Mouse (Mus musculus) kidney, embryonic 16.5 days (tissue): Measurements from ENCODE around the gene Midn. TPM values are rescaled to one million over a fixed set of nuclear protein-coding genes. Genes with fewer than 3 reads are reported as not detected.

Experiments
- ATAC-seq: fragments of 200-750 bp; cut with Nextera tagmentation; 2 replicates; pipeline ENCODE4 v1.8.0; 2017; ENCODE audit warnings: moderate TSS enrichment; ENCODE audit not compliant: low FRiP score, low TSS enrichment
- H3K27ac ChIP-seq: fragments of 300-500 bp; sonication (generic); 2 replicates; pipeline ENCODE4 v1.5.1; 2014; ENCODE audit warnings: low read length
- H3K27me3 ChIP-seq: fragments of 300-500 bp; sonication (generic); 2 replicates; pipeline ENCODE4 v1.6.1; 2014; ENCODE audit warnings: low read length, control low read depth, mixed read lengths; ENCODE audit not compliant: insufficient read depth
- H3K36me3 ChIP-seq: fragments of 300-500 bp; sonication (generic); 2 replicates; pipeline ENCODE4 v1.6.1; 2014; ENCODE audit warnings: low read length, control low read depth, mixed read lengths; ENCODE audit not compliant: insufficient read depth
- H3K4me1 ChIP-seq: fragments of 300-500 bp; sonication (generic); 2 replicates; pipeline ENCODE4 v1.6.1; 2014; ENCODE audit warnings: low read length, control low read depth, mixed read lengths; ENCODE audit not compliant: insufficient read depth
- H3K4me2 ChIP-seq: fragments of 300-500 bp; sonication (generic); replicated peaks from 2 replicates; pipeline ENCODE4 v1.6.1; 2014; ENCODE audit warnings: low read depth, low read length
- H3K4me3 ChIP-seq: fragments of 300-500 bp; sonication (generic); 2 replicates; pipeline ENCODE4 v1.5.1; 2014; ENCODE audit warnings: mild to moderate bottlenecking, low read length
- H3K9ac ChIP-seq: fragments of 300-500 bp; sonication (generic); replicated peaks from 2 replicates; pipeline ENCODE4 v1.6.1; 2014; ENCODE audit warnings: low read length
- H3K9me3 ChIP-seq: fragments of 300-500 bp; sonication (generic); 2 replicates; pipeline ENCODE4 v1.6.1; 2016; ENCODE audit warnings: low read length, control low read depth
- WGBS: fragments of 180-500 bp; shearing (Covaris S2); extraction: QIAGEN DNeasy Blood & Tissue Kit; methylation state at CpG from one replicate; pipeline ENCODE4 v1.1.7; 2014; 5-methylcytosine and 5-hydroxymethylcytosine counted together
- polyA plus RNA-seq: library from polyadenylated mRNA; unstranded; fragments of >200 nt; fragmentation: Nextera tagmentation; extraction: Ambion mirVana; gene quantifications from 2 replicates; pipeline ENCODE4 v1.2.1, GENCODE M21; 2015

The Midn gene
- polyA plus RNA-seq, 1 experiment from 2014 or later: 15.9 TPM

GRCm38 (mm10) chr10:80135641-80136040, 12.4 kb upstream of the Midn start:
- no peak overlapping the region for H3K9ac ChIP-seq
- no peak overlapping the region for H3K4me2 ChIP-seq
- no peaks in the 10 kb centered on the region for H3K9me3 ChIP-seq
- 100% methylated on average over 1 of the region's 1 CpGs for WGBS
- no peak for ATAC-seq
- H3K27me3 ChIP-seq: peaks cover 20% of the 10 kb centered on the region
- H3K4me3 ChIP-seq: no peak overlapping the region
- H3K36me3 ChIP-seq: peaks cover 31% of the 10 kb centered on the region
- peaks cover 43% of the 10 kb centered on the region for H3K4me1 ChIP-seq
- H3K27ac ChIP-seq: no peak overlapping the region

- H3K9ac ChIP-seq: peak overlapping the region; percentile 64
- H3K27me3 ChIP-seq: peaks cover 20% of the 10 kb centered on the region
- peaks cover 24% of the 10 kb centered on the region for H3K36me3 ChIP-seq
- no peak overlapping the region for H3K27ac ChIP-seq
- H3K4me2 ChIP-seq: peak overlapping the region; percentile 99
- H3K4me3 ChIP-seq: peak overlapping the region; percentile 80
- no peak for ATAC-seq
- H3K4me1 ChIP-seq: peaks cover 40% of the 10 kb centered on the region
- 17% methylated on average over 41 of the region's 49 CpGs for WGBS
- no peaks in the 10 kb centered on the region for H3K9me3 ChIP-seq
These were observed 11.7 kb upstream of the Midn start for GRCm38 (mm10) chr10:80136179-80136951.

GRCm38 (mm10) chr10:80136952-80137625, 11.0 kb upstream of the Midn start:
- WGBS: 2% methylated on average over 29 of the region's 29 CpGs
- no peak for ATAC-seq
- Histone ChIP-seq H3K27ac (peak overlapping the region; percentile 35), H3K4me3 (peak overlapping the region; percentile 80), H3K36me3 (peaks cover 18% of the 10 kb centered on the region), H3K9ac (peak overlapping the region; percentile 64), H3K27me3 (peaks cover 20% of the 10 kb centered on the region), H3K9me3 (no peaks in the 10 kb centered on the region), H3K4me1 (peaks cover 39% of the 10 kb centered on the region), H3K4me2 (peak overlapping the region; percentile 99)

GRCm38 (mm10) chr10:80137626-80138552, 10.2 kb upstream of the Midn start:
- H3K27ac ChIP-seq: peak overlapping the region; percentile 35
- ATAC-seq: no peak
- peak overlapping the region; percentile 80 for H3K4me3 ChIP-seq
- H3K4me2 ChIP-seq: peak overlapping the region; percentile 99
- no peaks in the 10 kb centered on the region for H3K9me3 ChIP-seq
- peaks cover 11% of the 10 kb centered on the region; the same call in 1 of the 2 replicates for H3K36me3 ChIP-seq
- H3K27me3 ChIP-seq: peaks cover 20% of the 10 kb centered on the region
- 3% methylated on average over 22 of the region's 33 CpGs for WGBS
- peak overlapping the region; percentile 89 for H3K9ac ChIP-seq
- H3K4me1 ChIP-seq: peaks cover 41% of the 10 kb centered on the region

GRCm38 (mm10) chr10:80138553-80139438, 9.3 kb upstream of the Midn start, which contains the start of gene Atp5d:
Atp5d (plus strand) TSS chr10:80138632.
- peak within 1 kb of the TSS; percentile 80 for H3K4me3 ChIP-seq
- peak within 1 kb of the TSS; percentile 99 for H3K4me2 ChIP-seq
- 0 out of 2 replicates have a peak, but pooled peaks have one; percentile 5 for ATAC-seq
- peak within 1 kb of the TSS; percentile 89 for H3K9ac ChIP-seq
- no peaks in the 10 kb centered on the region for H3K9me3 ChIP-seq
- H3K27ac ChIP-seq: peak within 1 kb of the TSS; percentile 79
- peaks cover 20% of the 10 kb centered on the region for H3K27me3 ChIP-seq
- peaks cover 49% of the 10 kb centered on the region for H3K4me1 ChIP-seq
- H3K36me3 ChIP-seq: peaks cover 13% of the 10 kb centered on the region; the same call in 1 of the 2 replicates
- under 1% methylated on average over 59 of the region's 94 CpGs for WGBS

- Histone ChIP-seq H3K4me3 (peak overlapping the region; percentile 80), H3K27me3 (peaks cover 20% of the 10 kb centered on the region), H3K36me3 (peaks cover 16% of the 10 kb centered on the region), H3K4me1 (peaks cover 49% of the 10 kb centered on the region), H3K9me3 (no peaks in the 10 kb centered on the region), H3K9ac (peak overlapping the region; percentile 89), H3K27ac (peak overlapping the region; percentile 79), H3K4me2 (peak overlapping the region; percentile 99)
- ATAC-seq: no peak
- WGBS: under 1% methylated on average over 9 of the region's 10 CpGs
These were observed 8.7 kb upstream of the Midn start for GRCm38 (mm10) chr10:80139439-80139775.

GRCm38 (mm10) chr10:80139975-80140665, 8.0 kb upstream of the Midn start:
- Histone ChIP-seq H3K36me3 (peaks cover 23% of the 10 kb centered on the region), H3K4me2 (no peak overlapping the region), H3K4me1 (peaks cover 49% of the 10 kb centered on the region), H3K9me3 (no peaks in the 10 kb centered on the region), H3K9ac (no peak overlapping the region), H3K4me3 (no peak overlapping the region; the same call in 1 of the 2 replicates), H3K27ac (no peak overlapping the region), H3K27me3 (peaks cover 20% of the 10 kb centered on the region)
- ATAC-seq: no peak
- 74% methylated on average over 11 of the region's 11 CpGs for WGBS

- H3K4me3 ChIP-seq: peak within 1 kb of the TSS; percentile 80
- H3K4me2 ChIP-seq: peak within 1 kb of the TSS; percentile 99
- no peaks in the 10 kb centered on the region for H3K9me3 ChIP-seq
- H3K27ac ChIP-seq: peak within 1 kb of the TSS; percentile 89
- H3K4me1 ChIP-seq: peaks cover 49% of the 10 kb centered on the region
- ATAC-seq: no peak
- peaks cover 27% of the 10 kb centered on the region for H3K36me3 ChIP-seq
- peak within 1 kb of the TSS; percentile 89 for H3K9ac ChIP-seq
- WGBS: 78% methylated on average over 10 of the region's 10 CpGs
- H3K27me3 ChIP-seq: peaks cover 18% of the 10 kb centered on the region
These were observed 7.4 kb upstream of the Midn start, which contains the start of gene Cbarp for GRCm38 (mm10) chr10:80140666-80141035. Cbarp (minus strand) TSS chr10:80140835.
